Mouse (Mus musculus): ENCODE data around the gene Fbxw11. TPM values are rescaled to one million over a fixed set of nuclear protein-coding genes. Genes with fewer than 3 reads are reported as not detected.
"Not testable (repeated sequence)": the region's sequence is repeated elsewhere in the genome, so short reads cannot be mapped to it uniquely, and the experiment has no call there.

Gene Fbxw11
- 10 to 100 TPM; 51.7 to 56.8 TPM for total RNA-seq (2021)
- long read RNA-seq, experiment 1, full-length matches to known transcripts: 19 of 56 reads
- long read RNA-seq, experiment 1, partial matches to known transcripts: 15 of 56 reads
- long read RNA-seq, experiment 1, other reads (novel, unspliced or antisense): 22 of 56 reads
- long read RNA-seq, experiment 2, full-length matches to known transcripts: 12 of 43 reads
- long read RNA-seq, experiment 2, partial matches to known transcripts: 12 of 43 reads
- long read RNA-seq, experiment 2, other reads (novel, unspliced or antisense): 19 of 43 reads

GRCm38 (mm10) chr11:32642249-32642876 lies at the start of gene Fbxw11:
Fbxw11 (plus strand) TSS chr11:32642724.
- DNase-seq: peak; percentile 90

DNA sequence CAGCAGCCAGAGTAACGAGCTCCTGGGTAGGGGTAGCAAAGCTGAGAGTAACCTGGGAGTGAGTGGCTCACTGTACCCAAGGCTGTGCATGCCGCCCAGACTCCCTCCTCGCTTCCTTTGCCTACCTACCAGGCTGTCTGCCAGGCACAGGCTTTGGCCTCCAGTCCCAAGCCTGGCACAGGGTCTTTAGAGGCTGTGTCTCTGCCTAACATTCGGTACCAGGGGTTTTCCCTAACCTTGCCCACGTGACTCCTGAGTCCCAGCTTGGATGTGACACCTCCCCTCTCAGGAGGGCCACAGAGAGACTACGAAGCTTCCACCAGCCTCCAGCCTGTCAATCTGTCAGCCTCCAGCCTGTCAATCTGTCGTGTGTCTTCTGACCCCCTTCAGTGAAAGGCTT lies 49.4 kb upstream of the Fbxw11 start:
- DNase-seq: no peak

DNA sequence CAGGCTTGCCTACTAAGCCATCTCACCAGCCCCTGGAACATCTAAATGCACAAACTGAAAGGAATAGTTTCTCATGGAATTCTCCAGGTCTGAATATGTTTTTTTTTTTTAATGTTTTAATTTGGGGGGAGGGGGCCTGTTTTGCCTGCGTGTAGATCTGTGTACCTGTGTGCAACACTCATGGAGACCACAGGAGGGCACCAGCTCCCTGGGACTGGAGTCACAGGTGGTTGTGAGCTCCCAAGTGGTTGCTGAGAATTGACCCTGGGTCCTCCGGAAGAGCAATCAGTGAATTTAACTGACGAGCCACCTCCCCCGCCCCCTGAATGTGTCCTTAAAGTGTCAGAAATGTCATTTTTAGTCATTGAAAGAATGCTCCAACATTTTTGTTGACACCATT lies 48.4 kb upstream of the Fbxw11 start:
- no peak for DNase-seq

- DNase-seq: no peak
Observed at GRCm38 (mm10) chr11:32600371-32600770, 42.2 kb upstream of the Fbxw11 start.

GRCm38 (mm10) chr11:32601528-32602323 lies 40.8 kb upstream of the Fbxw11 start:
- no peak for DNase-seq

DNA sequence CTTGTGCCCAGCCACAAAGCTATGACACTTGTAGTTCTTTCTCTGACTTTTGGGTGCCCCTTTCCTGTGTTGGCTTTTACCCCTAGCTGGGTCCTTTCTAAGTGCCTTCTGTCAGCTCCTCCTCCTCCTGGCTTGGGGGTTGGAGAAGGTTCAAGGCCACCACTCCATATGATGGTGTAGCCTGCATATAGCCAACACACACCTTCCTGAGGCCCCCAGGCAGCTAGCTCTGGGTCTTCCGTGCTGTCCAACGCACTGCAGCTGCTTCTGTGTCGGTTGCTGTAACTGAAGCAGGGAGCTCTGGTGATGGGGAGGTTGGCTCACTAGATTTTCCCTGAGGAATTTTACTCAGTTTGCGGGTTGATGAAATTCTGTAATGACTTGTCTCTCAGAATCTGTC lies 37.9 kb upstream of the Fbxw11 start:
- DNase-seq: no peak

GRCm38 (mm10) chr11:32605131-32605860 lies 37.2 kb upstream of the Fbxw11 start:
- peak; percentile 60 for DNase-seq

DNA sequence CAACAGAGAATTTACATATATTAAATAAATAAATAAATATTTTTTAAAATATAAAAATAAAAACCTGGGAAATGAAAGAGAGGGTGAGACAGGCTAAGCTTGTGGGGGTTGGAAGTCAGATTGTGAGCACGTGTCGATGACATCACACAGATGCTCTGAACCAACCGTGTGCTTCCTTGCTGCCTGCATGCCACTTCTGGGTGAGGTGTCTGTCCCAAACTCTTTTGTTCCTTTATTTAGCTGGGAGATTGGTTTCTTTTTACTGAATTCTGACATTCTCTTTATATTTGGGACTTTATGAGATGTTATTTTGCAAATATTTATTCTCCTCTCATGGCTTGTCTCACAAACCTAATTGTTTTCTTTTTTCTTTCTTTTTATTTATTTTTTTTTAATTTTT lies 36.6 kb upstream of the Fbxw11 start:
- no peak for DNase-seq

DNA sequence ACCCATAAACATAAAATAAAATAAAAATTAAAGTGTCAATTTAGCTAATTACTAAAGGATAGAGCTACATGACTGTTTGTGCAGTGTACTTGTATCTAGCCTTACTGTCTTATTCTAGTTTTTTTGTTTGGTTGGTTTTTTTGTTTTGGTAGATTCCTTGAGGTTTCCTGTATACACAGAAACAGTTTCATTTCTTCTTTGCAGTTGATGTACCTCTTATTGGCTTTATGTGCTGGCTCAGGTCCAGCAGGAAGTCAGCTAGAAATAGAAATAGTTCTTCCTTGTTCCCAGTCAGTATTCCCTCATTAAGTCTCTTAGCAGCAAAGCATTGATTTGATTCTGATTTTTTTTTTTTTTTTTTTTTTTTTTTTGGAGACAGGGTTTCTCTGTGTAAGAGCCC lies 35.2 kb upstream of the Fbxw11 start:
- DNase-seq: no peak

DNA sequence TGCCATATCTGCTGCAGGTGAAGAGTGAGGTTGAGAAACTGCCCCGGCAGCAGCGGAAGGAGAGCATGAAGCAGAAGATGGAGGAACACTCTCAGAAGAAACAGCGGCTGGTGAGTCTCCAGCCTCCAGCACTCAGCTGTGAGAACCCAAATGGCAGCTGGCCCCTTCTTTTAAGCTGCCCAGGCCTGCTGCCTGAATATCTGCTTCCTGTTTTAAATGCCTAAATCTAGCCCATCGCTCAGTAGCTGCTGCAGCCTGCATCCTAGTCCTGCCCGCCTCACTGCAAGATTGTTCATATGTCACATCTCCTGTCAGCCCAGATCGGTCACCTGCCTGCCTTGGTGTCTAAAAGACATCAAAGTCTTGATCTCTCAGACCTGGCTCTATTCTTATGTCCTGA lies 31.9 kb upstream of the Fbxw11 start:
- DNase-seq: no peak

GRCm38 (mm10) chr11:32612304-32612703 lies 30.2 kb upstream of the Fbxw11 start:
- DNase-seq: no peak

- no peak for DNase-seq
Observed at GRCm38 (mm10) chr11:32614463-32614862, 28.1 kb upstream of the Fbxw11 start.

DNA sequence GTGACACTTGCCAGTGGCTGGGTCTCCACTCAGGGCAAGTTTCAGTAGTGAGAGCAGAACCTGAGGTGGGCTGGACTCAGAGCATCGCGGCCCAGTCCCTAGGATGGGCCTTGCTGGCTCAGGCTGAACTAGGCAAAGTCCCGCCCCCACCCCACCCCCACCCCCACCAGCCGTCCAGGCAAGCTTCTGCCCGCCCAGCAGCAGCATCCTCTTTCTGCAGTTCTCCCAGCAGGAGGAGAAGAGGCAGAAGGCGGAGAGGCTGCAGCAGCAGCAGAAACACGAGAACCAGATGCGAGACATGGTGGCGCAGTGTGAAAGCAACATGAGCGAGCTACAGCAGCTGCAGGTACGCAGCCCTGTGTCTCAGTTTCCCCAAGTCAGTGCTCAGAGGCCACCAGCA lies 27.0 kb upstream of the Fbxw11 start:
- DNase-seq: no peak

- no peak for DNase-seq
Observed at GRCm38 (mm10) chr11:32616091-32616490, 26.4 kb upstream of the Fbxw11 start.

DNA sequence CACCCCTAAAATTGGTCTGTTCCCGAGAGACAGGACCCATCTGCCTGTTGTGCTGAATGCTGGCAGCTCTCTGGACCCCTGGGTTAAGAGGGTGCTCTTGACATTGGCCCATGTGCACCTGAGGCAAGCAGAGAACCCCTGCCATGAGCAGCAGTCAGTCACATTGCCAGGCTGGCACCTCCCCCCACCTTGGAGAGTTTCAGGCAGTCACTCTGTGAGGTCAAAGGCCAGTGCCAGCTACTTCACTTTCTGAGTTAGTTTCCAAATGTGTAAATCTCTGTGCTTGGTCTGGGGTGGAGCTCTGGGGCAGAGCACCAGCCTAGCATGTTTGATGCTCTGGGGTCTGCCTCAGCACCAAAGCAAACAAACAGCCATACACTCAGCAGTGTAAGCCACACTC lies 24.5 kb upstream of the Fbxw11 start:
- no peak for DNase-seq

GRCm38 (mm10) chr11:32618641-32619040 lies 23.9 kb upstream of the Fbxw11 start:
- not testable (repeated sequence) for DNase-seq

DNA sequence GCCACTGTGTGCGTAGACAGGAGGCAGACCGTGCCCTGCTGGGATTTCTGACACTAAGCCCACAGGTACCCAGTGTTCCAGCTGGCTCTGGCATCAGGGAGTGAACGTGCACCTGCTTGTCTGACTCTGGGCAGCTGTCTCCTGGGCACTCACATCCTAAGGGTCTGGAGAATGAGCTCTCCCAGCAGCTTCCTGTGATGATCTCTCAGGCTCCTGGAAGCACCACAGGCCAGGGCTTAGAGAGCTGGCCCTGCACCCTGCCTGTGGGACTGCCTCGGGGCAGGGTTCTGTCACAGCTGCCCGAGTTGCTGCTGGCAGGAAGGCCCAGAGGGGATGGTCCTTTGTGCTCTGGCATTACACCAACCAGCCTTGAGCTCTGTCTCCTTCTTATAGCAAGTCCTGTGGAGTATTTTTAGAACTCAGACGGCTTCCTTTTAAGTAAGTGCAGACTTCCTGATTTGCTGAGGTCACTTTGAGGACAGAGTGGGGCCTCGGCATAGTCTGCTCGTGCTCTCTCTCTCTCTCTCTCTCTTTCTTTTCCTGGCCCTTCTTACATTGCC lies 23.2 kb upstream of the Fbxw11 start:
- DNase-seq: peak; percentile 58

DNA sequence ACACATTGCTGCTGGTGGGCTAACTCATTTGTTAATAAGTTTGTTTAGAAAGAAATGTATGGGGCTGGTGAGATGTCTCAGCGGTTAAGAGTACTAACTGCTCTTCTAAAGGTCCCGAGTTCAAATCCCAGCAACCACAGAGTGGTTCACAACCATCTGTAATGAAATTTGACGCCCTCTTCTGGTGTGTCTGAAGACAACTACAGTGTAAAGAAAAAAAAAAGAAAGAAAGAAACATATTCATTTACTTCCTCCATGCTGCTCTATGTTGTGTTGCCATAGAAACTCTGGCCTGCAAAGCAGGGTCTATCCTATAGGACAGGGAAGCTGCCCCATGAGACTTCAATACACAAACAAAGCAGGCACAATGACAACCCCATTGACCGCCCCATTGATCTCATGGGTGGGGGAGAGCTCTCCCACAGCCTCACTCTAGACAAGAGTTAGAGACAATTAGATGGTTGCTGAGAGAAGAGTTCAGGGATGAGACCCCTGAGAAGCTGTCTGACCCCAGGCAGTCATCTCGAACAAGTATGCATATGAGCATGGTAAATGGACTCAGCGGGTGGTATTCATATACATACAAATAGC lies 22.6 kb upstream of the Fbxw11 start:
- no peak for DNase-seq

DNA sequence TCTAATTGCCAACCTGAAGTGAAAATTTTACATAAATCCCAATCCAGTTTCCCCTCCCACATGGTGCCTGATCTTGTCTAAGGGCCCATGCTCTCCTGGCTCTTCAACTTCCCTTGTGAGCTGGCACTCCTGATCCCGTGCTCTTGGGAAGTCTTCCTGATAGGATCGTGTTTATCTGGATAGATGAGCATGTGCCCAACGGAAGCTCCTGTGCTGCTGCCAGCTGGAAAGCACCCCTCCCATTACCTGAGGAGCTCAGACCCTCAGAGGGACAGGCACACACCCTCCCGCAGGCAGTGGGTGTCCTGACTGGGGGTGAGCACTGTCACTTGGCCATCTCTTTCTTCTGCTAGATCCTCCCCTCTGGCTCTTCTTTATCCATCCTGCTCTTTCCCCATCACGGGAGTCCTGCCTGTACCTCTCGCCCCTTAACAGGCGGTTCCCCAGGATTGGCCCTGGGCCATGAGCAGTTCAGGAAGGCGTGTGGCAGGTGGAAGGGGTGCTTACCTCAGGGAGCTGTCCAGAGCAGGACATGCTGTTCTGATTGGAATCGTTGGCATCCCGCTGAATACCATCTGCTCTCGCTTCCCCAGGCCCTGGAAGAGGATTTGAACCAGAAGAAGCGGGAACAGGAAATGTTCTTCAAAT lies 20.6 kb upstream of the Fbxw11 start:
- no peak for DNase-seq

- DNase-seq: no peak
Observed at GRCm38 (mm10) chr11:32622479-32623190, 19.9 kb upstream of the Fbxw11 start.

DNA sequence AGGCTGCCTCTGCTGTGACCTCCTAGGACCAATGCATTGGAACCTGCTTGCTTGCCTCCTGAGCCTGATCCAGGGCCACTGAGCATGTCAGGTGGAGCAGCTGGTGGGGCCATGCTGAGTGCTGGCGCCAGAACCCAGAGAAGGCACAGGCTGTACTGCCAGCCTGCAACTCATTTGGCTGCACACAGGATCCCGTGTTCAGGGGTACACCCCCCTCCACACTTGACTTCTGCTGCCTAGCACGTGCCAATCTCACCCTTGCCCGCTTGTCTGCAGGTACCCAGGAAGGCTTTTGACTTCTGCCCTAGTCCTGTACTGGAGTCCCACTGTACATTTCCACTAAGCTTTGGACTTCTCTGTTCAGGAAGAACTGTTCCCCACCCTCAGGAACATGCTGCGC lies 19.3 kb upstream of the Fbxw11 start:
- DNase-seq: no peak
